Mouse (Mus musculus) cerebellum, adult 9-11 months (tissue): ENCODE data around the gene Homer2.

Source experiments
- DNase-seq: peaks from one replicate; pipeline ENCODE4 v3.0.0; 2022

The Homer2 gene

DNA sequence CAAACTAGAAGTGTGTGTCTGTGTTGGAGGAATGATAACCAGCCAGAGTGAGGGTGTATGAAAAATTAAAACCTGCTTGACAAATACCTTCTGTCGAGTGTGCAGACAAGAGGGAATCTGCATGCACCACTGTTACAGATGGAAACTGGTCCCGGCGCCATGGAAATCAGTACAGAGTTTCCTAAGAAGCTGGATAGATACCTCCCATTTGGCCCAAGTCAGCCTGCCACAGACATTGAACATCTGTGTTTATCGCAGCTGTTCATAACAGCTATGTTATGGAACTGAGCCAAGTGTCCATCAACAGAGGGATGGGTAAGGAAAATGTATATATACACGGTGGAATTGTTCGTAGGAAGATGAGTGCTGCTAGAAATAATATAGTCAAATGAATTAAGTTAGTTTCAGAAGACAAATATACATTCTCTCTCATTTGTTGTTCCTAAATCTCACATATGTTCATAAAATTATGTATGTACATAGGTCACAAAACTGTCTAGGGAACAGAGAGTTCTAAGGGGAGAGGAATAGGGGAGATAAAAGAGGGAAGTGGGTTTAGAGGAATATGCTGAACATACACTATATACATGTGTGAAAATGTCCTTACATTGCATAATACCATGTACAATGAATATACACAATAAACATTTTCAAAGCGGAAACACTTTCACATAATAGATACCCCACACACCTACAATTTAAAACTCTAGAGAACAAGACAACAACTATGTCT is 149.9 kb downstream of the Homer2 start:
- no peak for DNase-seq

DNA sequence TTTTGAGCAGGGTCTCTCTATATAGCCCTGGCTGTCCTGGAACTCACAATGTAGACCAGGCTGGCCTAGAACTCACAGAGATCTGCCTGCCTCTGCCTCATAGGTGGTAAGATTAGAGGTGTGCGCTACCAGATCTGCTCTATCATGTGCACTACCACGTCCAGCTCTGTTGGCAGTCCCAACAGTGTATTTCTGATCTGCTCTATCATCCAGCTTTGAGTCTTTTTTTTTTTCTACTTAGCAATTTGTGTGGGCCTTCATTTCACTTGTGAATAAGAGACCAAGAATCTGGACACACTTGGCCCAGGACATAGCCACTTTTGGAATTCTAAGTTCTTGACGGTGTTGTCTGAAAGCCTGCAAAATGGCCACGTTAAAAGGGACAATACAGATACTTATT is 150.5 kb downstream of the Homer2 start:
- DNase-seq, result no peak

DNA sequence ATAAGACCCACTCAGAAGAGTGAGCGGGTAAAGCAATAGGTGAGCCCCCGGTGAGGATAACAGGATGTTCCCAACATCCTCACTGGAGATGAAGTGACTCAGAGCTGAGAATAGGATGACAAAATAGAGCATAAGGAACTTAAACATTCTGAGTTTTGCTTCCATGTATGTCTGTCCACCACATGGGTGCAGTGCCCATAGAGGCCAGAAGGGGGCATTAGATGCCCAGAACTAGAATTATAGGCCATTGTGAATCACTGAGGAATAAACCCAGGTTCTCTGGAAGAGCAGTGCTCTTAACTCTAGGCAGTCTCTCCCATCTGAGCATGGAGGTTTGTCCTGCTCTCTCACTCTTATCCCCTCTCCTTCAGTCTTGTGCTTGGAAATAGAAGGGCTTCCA is 153.0 kb downstream of the Homer2 start:
- no peak for DNase-seq

DNA sequence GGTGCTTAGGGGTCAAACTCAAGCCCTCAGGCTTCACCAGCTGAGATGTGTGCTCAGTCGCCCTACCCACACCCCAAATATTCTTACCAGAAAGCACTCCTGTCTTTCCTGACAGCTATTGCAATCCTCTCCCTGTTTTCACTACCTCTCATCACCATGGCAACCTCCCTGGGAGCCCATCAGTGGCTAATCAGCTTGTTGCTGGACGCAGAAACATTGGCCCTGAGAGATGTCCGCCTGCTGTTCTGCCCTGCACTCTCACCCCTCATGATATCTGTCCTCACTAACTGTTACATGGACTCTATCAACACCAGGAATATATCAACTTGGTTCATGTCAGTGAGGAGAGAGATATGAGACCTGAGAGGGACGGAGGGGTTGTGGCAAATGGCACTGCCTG is 153.7 kb downstream of the Homer2 start:
- no peak for DNase-seq
